Mouse (Mus musculus) limb, embryonic 13.5 days (tissue): ENCODE measurements around the gene Bicral. TPM values are rescaled to one million over a fixed set of nuclear protein-coding genes. Genes with fewer than 3 reads are reported as not detected.

Experiments used
- ATAC-seq: fragments of 200-750 bp; cut with Nextera tagmentation; 2 replicates; pipeline ENCODE4 v1.8.0; 2017; ENCODE audit warnings: low read depth, moderate number of reproducible peaks, moderate TSS enrichment; ENCODE audit not compliant: low FRiP score
- H3K27ac ChIP-seq: fragments of 300-500 bp; sonication (generic); 2 replicates; pipeline ENCODE4 v1.5.1; 2015; ENCODE audit warnings: inconsistent platforms, mild to moderate bottlenecking, moderate library complexity
- H3K27me3 ChIP-seq: fragments of 300-500 bp; sonication (generic); 2 replicates; pipeline ENCODE4 v1.6.1; 2015; ENCODE audit warnings: mild to moderate bottlenecking, inconsistent platforms
- H3K36me3 ChIP-seq: fragments of 300-500 bp; sonication (generic); 2 replicates; pipeline ENCODE4 v1.6.1; 2015; ENCODE audit warnings: inconsistent platforms, mild to moderate bottlenecking, moderate library complexity
- H3K4me1 ChIP-seq: fragments of 300-500 bp; sonication (generic); 2 replicates; pipeline ENCODE4 v1.6.1; 2015; ENCODE audit warnings: inconsistent platforms
- H3K4me2 ChIP-seq: fragments of 300-500 bp; sonication (generic); replicated peaks from 2 replicates; pipeline ENCODE4 v1.6.1; 2015; ENCODE audit warnings: inconsistent platforms, mild to moderate bottlenecking, moderate library complexity
- H3K4me3 ChIP-seq: fragments of 300-500 bp; sonication (generic); 2 replicates; pipeline ENCODE4 v1.5.1; 2015; ENCODE audit warnings: moderate library complexity, mild to moderate bottlenecking, inconsistent platforms
- H3K9ac ChIP-seq: fragments of 300-500 bp; sonication (generic); 2 replicates; pipeline ENCODE4 v1.6.1; 2015; ENCODE audit warnings: mild to moderate bottlenecking, inconsistent platforms
- H3K9me3 ChIP-seq: fragments of 300-500 bp; sonication (generic); 2 replicates; pipeline ENCODE4 v1.6.1; 2016; ENCODE audit warnings: inconsistent platforms
- WGBS: fragments of 180-500 bp; shearing (Covaris S2); methylation state at CpG from one replicate; pipeline ENCODE4 v1.1.7; 2015; 5-methylcytosine and 5-hydroxymethylcytosine counted together
- polyA plus RNA-seq: library from polyadenylated mRNA; unstranded; fragments of >200 nt; fragmentation: Nextera tagmentation; extraction: Ambion mirVana; gene quantifications from 2 replicates; pipeline ENCODE4 v1.2.1, GENCODE M21; 2015

Bicral gene
- polyA plus RNA-seq: 3.9 and 4.6 TPM in 2 replicates

DNA sequence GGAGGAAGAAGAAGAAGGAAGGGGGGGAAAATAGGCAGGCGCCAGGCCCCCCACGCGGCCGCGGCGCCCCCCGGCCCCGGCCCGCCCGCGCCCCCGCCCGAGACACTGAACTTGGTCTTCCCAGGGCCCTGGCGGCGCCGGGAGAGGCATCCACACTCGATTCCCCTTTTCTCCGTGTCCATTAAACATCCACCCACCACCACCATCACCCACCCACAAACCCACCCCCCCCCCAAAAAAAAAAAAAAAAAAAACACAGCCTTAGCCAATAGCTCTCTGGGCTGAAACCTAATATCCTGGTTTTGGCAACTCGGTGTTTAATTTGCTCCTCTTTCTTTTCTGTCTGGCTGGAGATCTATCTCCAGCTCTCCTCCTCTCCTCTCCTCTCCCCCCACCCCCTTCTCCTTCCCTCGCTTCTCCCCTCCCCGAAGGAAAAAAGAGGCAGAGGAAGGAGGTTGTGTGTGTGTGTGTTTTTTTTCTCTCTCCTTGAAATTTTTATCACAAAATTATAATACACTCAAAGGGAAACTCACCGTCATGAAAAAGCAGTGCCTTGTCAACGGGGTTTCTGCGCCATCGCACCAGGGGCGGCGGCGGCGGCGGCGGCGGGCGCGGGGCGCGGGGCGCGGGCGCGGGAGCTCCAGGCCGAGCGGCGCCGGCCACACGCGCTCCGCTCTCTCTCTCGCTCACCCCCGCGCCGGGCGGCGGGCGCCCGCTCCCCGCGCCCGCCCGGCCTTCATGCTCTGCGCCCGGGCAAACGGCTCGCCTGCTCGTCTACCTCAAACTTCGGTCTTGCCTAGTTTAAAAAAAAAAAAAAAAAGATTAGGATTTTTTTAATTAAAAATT is at the start of gene Bicral:
Gene Bicral (minus strand): TSS at position 580 of the 846 bp plus-strand sequence.
- whole genome bisulfite sequencing: under 1% methylated on average over 45 of the region's 65 CpGs
- Histone ChIP-seq H3K4me1 (peaks cover 35% of the 10 kb centered on the region), H3K9me3 (no peaks in the 10 kb centered on the region), H3K4me2 (peak within 1 kb of the TSS; percentile 73), H3K36me3 (0 out of 2 replicates have a peak, but pooled peaks cover 5% of the 10 kb centered on the region), H3K9ac (peak within 1 kb of the TSS; percentile 100), H3K4me3 (peak within 1 kb of the TSS; percentile 94), H3K27me3 (no peaks in the 10 kb centered on the region), H3K27ac (peak within 1 kb of the TSS; percentile 100)
- ATAC-seq: peak; percentile 77

DNA sequence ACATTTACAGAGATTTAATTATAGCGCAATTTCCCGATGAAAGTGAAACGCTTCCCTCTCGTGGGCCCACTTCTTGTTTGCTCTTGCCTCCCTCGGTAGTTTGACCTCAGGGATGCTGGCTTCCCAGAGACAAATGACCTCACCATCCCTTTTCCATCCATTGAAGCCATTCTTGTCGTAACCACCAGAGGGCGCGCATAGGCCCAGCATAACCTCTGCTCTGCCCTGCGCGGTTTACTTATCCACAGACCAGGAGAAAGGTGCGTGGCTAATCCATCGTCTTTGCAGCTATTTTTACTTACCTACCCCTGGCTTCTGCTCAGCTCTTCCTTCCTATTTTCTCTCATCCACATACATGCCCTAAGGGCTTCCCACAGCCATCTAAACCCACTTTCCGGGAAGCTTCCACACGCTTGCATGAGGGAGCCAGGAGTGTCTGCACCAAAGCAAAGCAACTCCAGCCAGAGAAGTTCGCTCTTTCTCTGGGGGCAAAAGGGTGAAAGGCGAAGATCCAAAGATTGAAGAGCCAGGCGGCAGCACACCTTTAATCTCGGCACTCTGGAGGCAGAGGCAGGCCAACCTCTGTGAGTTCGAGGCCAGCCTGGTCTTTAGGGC is 45.7 kb upstream of the Bicral start:
- Histone ChIP-seq H3K27ac (no peak overlapping the region), H3K4me1 (0 out of 2 replicates have a peak, but pooled peaks cover 2% of the 10 kb centered on the region), H3K9ac (peak overlapping the region; percentile 39), H3K9me3 (no peaks in the 10 kb centered on the region), H3K27me3 (no peaks in the 10 kb centered on the region), H3K4me2 (peak overlapping the region; percentile 23), H3K36me3 (no peaks in the 10 kb centered on the region), H3K4me3 (no peak overlapping the region)
- ATAC-seq: peak; percentile 64; the same call in 1 of the 2 replicates
- WGBS: 22% methylated on average over 19 of the region's 19 CpGs

DNA sequence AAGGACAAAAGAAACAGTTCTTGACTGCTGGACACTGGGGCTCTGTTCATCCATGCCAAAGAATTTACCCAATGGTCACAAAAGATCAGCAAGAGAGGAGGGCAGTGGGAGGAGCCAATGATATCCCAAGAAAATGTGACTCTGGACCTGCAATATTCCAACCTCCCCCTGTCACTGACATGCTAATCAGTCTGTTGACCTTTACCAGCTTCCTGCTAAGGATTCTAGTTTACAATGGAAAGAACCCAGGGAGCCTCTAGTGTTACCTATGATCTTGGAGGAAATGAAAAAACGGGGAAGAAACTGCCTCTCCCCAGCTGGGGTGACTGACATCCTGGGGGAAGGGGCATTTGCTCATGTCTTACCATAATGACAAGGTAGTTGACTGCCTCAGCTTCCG is 42.7 kb upstream of the Bicral start:
- Histone ChIP-seq H3K4me1 (0 out of 2 replicates have a peak, but pooled peaks cover 2% of the 10 kb centered on the region), H3K9me3 (no peaks in the 10 kb centered on the region), H3K4me2 (no peak overlapping the region), H3K27me3 (no peaks in the 10 kb centered on the region), H3K9ac (no peak overlapping the region), H3K27ac (no peak overlapping the region), H3K4me3 (no peak overlapping the region), H3K36me3 (no peaks in the 10 kb centered on the region)
- ATAC-seq: no peak
- 58% methylated on average over 2 of the region's 2 CpGs for WGBS

DNA sequence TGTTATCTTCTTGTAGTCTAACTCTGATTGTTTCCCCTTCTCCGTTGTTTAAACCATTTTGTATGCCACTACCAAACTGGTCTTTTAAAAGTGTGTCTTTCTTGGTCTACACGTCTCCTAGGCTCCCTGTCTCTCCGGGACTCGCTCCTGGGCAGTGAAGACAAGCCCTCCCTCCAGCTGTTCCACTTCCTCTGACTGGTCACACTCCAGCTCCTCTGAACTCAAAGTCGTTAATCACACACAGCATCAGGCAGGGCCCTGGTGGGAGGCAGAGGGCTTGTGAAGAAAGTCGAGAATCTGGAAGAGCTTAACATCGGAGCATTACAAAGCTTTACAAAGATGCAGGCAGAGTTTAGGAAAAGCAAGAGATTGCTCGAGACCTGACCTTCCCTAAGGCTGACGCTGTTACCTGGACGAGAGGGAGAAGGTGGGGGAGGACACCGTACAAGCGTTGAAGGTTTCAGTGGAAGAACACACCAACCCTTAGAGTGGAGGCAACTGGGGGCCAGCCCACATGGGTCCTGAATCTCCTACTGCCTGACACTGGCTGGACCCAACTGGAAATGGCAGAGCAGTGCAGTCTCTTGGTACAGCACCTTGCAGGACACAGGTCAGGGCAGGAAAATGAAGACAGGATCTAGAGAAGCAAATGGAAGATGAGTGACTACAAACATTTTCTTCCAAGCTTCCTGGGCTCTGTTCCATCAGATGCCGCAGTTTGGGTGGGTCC is 39.1 kb upstream of the Bicral start:
- no peak for ATAC-seq

DNA sequence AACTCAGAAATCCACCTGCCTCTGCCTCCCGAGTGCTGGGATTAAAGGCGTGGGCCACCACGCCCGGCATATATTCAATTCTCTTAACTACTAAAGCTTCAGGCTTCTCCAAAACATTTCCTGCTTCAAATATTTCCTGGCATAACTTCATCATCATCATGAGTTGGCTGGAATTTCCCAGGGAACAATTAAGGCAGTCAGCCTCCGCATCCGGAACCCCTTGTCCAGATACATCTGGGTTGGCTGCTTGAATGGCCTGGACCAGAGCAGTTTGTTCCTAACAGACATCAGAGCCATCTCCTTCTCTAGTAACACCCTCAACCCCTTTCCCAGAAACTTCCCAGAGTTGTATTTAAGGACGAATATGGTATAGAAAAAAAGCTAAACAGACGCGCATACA is 37.1 kb upstream of the Bicral start:
- Histone ChIP-seq H3K27ac (no peak overlapping the region), H3K27me3 (no peaks in the 10 kb centered on the region), H3K9ac (no peak overlapping the region), H3K9me3 (no peaks in the 10 kb centered on the region), H3K4me2 (no peak overlapping the region), H3K4me3 (no peak overlapping the region), H3K4me1 (peaks cover 21% of the 10 kb centered on the region), H3K36me3 (peaks cover 18% of the 10 kb centered on the region)
- 92% methylated on average over 9 of the region's 9 CpGs for WGBS
- ATAC-seq: no peak

More for the DNA sequence above, 39.1 kb upstream of the Bicral start:
- H3K9ac ChIP-seq: 0 out of 2 replicates have a peak overlapping the region, but pooled peaks have one; percentile 8
- peaks cover 15% of the 10 kb centered on the region for H3K36me3 ChIP-seq
- H3K27ac ChIP-seq: no peak overlapping the region
- no peak overlapping the region for H3K4me3 ChIP-seq
- H3K9me3 ChIP-seq: no peaks in the 10 kb centered on the region
- H3K4me1 ChIP-seq: peaks cover 9% of the 10 kb centered on the region
- no peaks in the 10 kb centered on the region for H3K27me3 ChIP-seq
- H3K4me2 ChIP-seq: no peak overlapping the region
- WGBS: 30% methylated on average over 13 of the region's 13 CpGs

DNA sequence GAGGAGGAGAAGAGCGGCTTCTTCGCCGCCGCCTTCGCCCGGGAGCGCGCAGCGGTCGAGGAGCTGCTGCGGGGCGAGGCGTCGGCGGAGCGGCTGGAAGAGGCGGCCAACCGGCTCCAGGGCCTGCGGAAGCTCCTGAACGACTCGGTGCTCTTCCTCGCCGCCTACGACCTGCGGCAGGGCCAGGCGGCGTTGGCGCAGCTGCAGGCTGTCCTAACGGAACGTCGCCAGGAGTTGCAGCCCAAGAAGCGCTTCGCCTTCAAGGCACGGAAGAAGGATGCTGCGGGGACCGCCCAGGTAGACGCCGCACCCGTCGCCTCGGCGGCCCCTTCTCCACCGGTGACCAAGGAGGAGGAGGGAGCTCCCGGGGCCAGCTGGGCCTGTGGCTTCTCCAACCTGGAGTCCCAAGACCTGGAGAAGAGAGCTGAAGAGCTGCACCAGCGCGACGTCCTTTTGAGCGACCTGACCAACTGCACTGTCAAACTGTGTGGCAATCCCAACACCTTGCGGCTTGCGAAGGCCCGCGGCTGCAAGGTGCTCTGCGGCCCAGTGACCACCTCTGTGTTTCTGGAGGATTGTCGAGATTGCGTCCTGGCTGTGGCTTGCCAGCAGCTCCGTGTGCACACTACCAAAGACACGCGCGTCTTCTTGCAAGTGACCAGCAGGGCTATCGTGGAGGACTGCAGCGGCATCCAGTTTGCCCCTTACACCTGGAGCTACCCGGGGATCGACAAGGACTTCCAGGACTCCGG is 32.7 kb upstream of the Bicral start:
- Histone ChIP-seq H3K4me1 (peaks cover 38% of the 10 kb centered on the region), H3K4me2 (peak overlapping the region; percentile 99)
- under 1% methylated on average over 64 of the region's 64 CpGs for WGBS

DNA sequence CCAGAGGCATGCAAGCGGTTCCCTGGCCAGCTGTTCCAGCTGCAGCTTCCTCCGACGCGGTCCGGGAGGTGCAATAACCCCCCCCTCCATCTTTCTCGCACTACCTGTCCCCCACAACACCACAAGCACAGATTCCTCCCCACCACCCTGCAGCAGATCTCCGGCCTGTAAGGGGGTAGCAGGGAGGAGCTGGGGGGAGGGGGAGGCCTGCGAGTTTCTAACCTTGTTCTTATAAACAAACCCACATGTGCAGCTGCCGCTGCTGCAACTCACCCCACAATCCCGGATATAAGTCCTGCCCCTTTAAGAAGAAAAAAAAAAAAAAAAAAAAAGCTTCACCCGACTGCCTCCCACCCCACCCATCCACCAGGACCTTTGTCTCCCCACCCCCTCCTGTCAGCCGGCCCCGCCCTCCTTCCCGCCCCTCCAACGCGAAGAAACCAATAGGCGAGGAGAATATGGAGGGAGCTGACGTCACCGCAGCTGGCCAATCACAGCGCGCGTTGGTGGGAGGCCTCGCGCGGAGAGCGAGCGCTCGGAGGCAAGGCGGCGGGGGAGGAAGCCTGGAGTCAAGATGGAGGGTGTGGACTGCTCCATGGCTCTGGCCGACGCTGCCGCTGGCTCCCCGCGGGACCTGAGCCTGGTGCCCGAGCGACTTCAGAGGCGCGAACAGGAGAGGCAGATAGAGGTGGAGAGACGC is 32.0 kb upstream of the Bicral start, which contains the start of gene Tbcc:
Gene Tbcc (plus strand): TSS at position 569 of the 700 bp plus-strand sequence.
- peaks cover 43% of the 10 kb centered on the region for H3K4me1 ChIP-seq
- H3K9ac ChIP-seq: peak within 1 kb of the TSS; percentile 96
- peak within 1 kb of the TSS; percentile 99 for H3K4me2 ChIP-seq
- under 1% methylated on average over 40 of the region's 40 CpGs for WGBS
- peak; percentile 92 for ATAC-seq
- peak within 1 kb of the TSS; percentile 99 for H3K27ac ChIP-seq
- no peaks in the 10 kb centered on the region for H3K27me3 ChIP-seq
- H3K36me3 ChIP-seq: peaks cover 18% of the 10 kb centered on the region
- peak within 1 kb of the TSS; percentile 94 for H3K4me3 ChIP-seq
- no peaks in the 10 kb centered on the region for H3K9me3 ChIP-seq

More for the DNA sequence above, 32.7 kb upstream of the Bicral start:
- peak; percentile 8 for ATAC-seq
- Histone ChIP-seq H3K4me3 (peak overlapping the region; percentile 94), H3K27ac (peak overlapping the region; percentile 90), H3K27me3 (no peaks in the 10 kb centered on the region), H3K36me3 (peaks cover 18% of the 10 kb centered on the region), H3K9ac (peak overlapping the region; percentile 96), H3K9me3 (no peaks in the 10 kb centered on the region)

DNA sequence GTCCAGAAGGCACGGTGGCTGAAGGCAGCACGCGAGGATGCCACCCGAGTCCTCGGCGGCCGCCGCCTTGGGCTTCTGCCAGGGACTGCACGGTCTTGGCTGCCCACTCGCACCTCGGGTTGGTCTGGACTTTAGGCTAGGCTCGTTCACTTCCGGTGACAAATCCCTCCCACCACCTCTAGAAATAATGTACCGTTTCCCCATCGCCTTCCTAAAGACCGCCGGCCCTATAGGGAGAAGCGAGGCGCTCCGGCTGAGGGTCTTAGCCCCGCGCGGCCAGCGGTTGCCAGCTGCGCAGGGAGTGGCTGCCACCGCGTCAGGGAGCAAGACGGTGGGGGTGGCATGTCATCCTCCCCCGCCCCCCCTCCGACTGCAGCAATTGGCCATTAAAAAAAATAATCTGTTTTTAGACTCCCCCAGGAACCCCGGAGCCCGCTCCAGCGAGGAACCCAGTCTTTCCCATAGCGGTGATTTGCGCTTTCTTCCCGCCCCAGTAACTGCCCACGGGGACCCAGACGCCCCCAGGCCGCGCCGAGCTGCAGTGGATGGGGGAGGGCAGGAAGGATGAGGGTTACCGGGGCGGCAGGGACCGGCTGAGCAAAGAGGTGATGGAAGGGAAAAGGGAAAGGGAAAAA is 31.3 kb upstream of the Bicral start:
- H3K9me3 ChIP-seq: no peaks in the 10 kb centered on the region
- under 1% methylated on average over 44 of the region's 44 CpGs for WGBS
- H3K4me1 ChIP-seq: peaks cover 43% of the 10 kb centered on the region
- H3K27ac ChIP-seq: peak overlapping the region; percentile 99
- peak; percentile 45 for ATAC-seq
- no peaks in the 10 kb centered on the region for H3K27me3 ChIP-seq
- H3K9ac ChIP-seq: peak overlapping the region; percentile 83
- peaks cover 18% of the 10 kb centered on the region for H3K36me3 ChIP-seq
- peak overlapping the region; percentile 77 for H3K4me2 ChIP-seq
- peak overlapping the region; percentile 94 for H3K4me3 ChIP-seq

DNA sequence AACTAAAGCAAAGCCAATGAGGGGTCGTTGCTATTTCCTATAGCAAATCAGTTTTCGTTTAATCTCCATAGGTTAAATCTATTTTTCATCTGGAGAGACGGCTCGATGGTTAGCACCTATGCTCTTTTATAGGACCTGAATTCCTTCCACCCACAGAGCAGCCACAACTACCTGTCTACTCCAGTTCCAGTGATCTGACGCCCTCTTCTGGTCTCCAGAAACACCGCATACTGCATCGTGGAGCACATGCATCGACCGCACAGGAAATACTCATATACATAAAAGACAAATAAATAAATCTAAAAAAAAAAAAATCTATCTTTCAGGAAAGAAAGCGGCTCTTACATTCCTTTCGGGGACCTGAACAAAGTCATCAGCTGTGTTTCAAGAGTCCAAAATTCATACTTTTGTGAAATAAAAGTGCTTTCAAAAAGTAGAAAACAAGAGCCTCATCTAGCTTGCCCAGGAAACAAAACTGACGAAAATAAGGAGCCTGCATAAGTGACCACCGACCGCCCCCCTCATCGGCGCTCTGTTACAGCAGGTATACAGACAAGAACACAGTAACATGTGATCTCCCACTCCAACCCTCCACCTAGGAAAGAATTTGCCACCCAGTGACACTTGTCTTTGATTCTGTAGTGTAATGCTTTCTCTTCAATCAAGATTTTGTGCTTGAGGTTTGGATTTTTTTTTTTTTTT is 30.4 kb upstream of the Bicral start:
- 32% methylated on average over 16 of the region's 16 CpGs for WGBS
- Histone ChIP-seq H3K27ac (peak overlapping the region; percentile 99), H3K4me1 (peaks cover 43% of the 10 kb centered on the region), H3K36me3 (peaks cover 14% of the 10 kb centered on the region), H3K4me3 (peak overlapping the region; percentile 94), H3K27me3 (no peaks in the 10 kb centered on the region), H3K4me2 (peak overlapping the region; percentile 77), H3K9ac (peak overlapping the region; percentile 83), H3K9me3 (no peaks in the 10 kb centered on the region)
- ATAC-seq: no peak
